15 mouse cellular contexts compared by ENCODE assay signal in the genomic region with DNA sequence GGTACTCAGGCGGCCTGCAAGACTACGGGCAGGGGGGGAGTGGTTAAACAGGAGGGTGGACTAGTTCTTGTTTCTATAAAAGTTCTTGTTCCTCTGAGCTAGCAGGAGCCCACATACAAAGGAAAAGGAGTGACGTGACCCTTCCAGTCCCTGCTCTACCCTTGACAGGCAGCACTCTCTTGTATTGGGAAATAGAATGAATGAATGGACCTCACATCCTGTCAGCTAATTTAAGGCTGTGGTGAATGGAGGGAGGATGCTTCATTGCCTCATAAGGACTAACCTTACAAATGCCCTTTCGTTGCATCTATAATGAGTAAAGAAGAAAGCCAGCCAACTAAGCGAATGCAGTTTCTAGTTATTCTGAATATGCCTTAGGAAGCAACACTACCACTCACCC. TPM values are rescaled to one million over a fixed set of nuclear protein-coding genes. Genes with fewer than 3 reads are reported as not detected.
DNase-seq lines count a peak whose midpoint lies in the region; ATAC-seq and TF ChIP-seq lines count a peak whose summit lies in the region.
"Had no signal": no experiment of that assay in that cellular context is flagged by ENCODE, and none has a peak within 500 bp of the region (broad histone marks: within the 10 kb centered on the region; RNA-seq: fewer than 3 reads in every experiment).

No protein-coding gene starts in this region.

- 0 out of 2 replicates have a peak, but pooled peaks have one; percentile 5 for ATAC-seq in liver, postnatal 0 days
- no peak for ATAC-seq in liver, embryonic 11.5 days (replicated peaks; ENCODE audit: low FRiP score)
- ATAC-seq in forebrain, embryonic 14.5 days: 0 out of 2 replicates have a peak, but pooled peaks have one; percentile 29
- peak; percentile 14; the same call in 1 of the 2 replicates for ATAC-seq in neutrophil, adult 5-6 weeks (ENCODE audit: extremely low read depth, insufficient number of reproducible peaks, low FRiP score, poor library complexity, severe bottlenecking)

- TF ChIP-seq EP300 in liver, postnatal 0 days (IDR thresholded peaks at IDR 0.05; ENCODE audit: low read depth): no peak

- no peak for TF ChIP-seq CTCF in liver, postnatal 0 days (IDR thresholded peaks at IDR 0.05; ENCODE audit: low read depth)

- H3K27ac ChIP-seq in liver, postnatal 0 days (ENCODE audit: low read depth): no peak overlapping the region
- no peak overlapping the region for H3K27ac ChIP-seq in liver, embryonic 11.5 days (ENCODE audit: low read depth, low read length)
- H3K27ac ChIP-seq in forebrain, embryonic 14.5 days (ENCODE audit: low read depth, low read length): peak overlapping the region; percentile 23; the same call in 1 of the 2 replicates
- H3K27ac ChIP-seq: hindbrain, embryonic 15.5 days had no signal

- H3K4me2 ChIP-seq in liver, postnatal 0 days (ENCODE audit: low read depth, low read length): no peak overlapping the region
- H3K4me2 ChIP-seq in liver, embryonic 11.5 days: no peak overlapping the region
- H3K4me2 ChIP-seq in forebrain, embryonic 14.5 days (ENCODE audit: low read length): no peak overlapping the region
- H3K4me2 ChIP-seq: hindbrain, embryonic 15.5 days had no signal

- peaks cover 13% of the 10 kb centered on the region for H3K36me3 ChIP-seq in liver, postnatal 0 days (replicated peaks; ENCODE audit: insufficient read depth, low read length)
- H3K36me3 ChIP-seq in liver, embryonic 11.5 days (ENCODE audit: control insufficient read depth, insufficient read depth, low read length): no peaks in the 10 kb centered on the region
- no peaks in the 10 kb centered on the region for H3K36me3 ChIP-seq in forebrain, embryonic 14.5 days (ENCODE audit: control insufficient read depth, insufficient read depth, low read length)
- H3K36me3 ChIP-seq: hindbrain, embryonic 15.5 days had no signal

- no peak overlapping the region for H3K9ac ChIP-seq in liver, postnatal 0 days (replicated peaks)
- no peak overlapping the region for H3K9ac ChIP-seq in liver, embryonic 11.5 days (ENCODE audit: low read depth, low read length)
- no peak overlapping the region for H3K9ac ChIP-seq in forebrain, embryonic 14.5 days (ENCODE audit: low read length)
- H3K9ac ChIP-seq: hindbrain, embryonic 15.5 days had no signal

- H3K4me1 ChIP-seq in liver, postnatal 0 days (ENCODE audit: insufficient read depth): peaks cover 7% of the 10 kb centered on the region; the same call in 1 of the 2 replicates
- H3K4me1 ChIP-seq in liver, embryonic 11.5 days (replicated peaks; ENCODE audit: control insufficient read depth, insufficient read depth, low read length): peaks cover 3% of the 10 kb centered on the region
- H3K4me1 ChIP-seq in forebrain, embryonic 14.5 days (ENCODE audit: control insufficient read depth, insufficient read depth, low read length): 0 out of 2 replicates have a peak, but pooled peaks cover 7% of the 10 kb centered on the region

- H3K4me3 ChIP-seq in liver, postnatal 0 days (ENCODE audit: low read depth, low read length): no peak overlapping the region
- H3K4me3 ChIP-seq in liver, embryonic 11.5 days (ENCODE audit: low read depth, low read length): no peak overlapping the region
- H3K4me3 ChIP-seq in forebrain, embryonic 14.5 days (ENCODE audit: low read depth, low read length): no peak overlapping the region
- H3K4me3 ChIP-seq: hindbrain, embryonic 15.5 days had no signal

- H3K9me3 ChIP-seq in liver, postnatal 0 days (ENCODE audit: low read length): no peaks in the 10 kb centered on the region
- no peaks in the 10 kb centered on the region for H3K9me3 ChIP-seq in liver, embryonic 11.5 days (ENCODE audit: control insufficient read depth, low read length)
- no peaks in the 10 kb centered on the region for H3K9me3 ChIP-seq in forebrain, embryonic 14.5 days (replicated peaks; ENCODE audit: control insufficient read depth, low read length)
- H3K9me3 ChIP-seq: hindbrain, embryonic 15.5 days had no signal

- WGBS in liver, postnatal 0 days (ENCODE audit: insufficient replicate concordance): 56% methylated on average over 5 of the region's 5 CpGs
- 70% methylated on average over 5 of the region's 5 CpGs for WGBS in liver, embryonic 11.5 days
- 14% methylated on average over 5 of the region's 5 CpGs for WGBS in forebrain, embryonic 14.5 days

- peak; percentile 86 for DNase-seq in heart, adult 11 months
- DNase-seq in heart, adult 9 months (ENCODE audit: low spot score in 2 of 2): no peak
- DNase-seq in liver, postnatal 0 days: no peak
- no peak for DNase-seq in liver, embryonic 11.5 days (ENCODE audit: low spot score)
- peak; percentile 28 for DNase-seq in forebrain, embryonic 14.5 days (ENCODE audit: low spot score)
- DNase-seq in gastrocnemius, postnatal 25 days: no peak
- no peak for DNase-seq in layer of hippocampus, postnatal 36 days
- DNase-seq: gastrocnemius, postnatal 10 days; kidney, adult 8-10 months; lung, postnatal 14 days; retina, postnatal 1 day had no signal

- H3K27me3 ChIP-seq in liver, postnatal 0 days (ENCODE audit: insufficient read depth, low read length): no peaks in the 10 kb centered on the region
- no peaks in the 10 kb centered on the region for H3K27me3 ChIP-seq in liver, embryonic 11.5 days (replicated peaks; ENCODE audit: control insufficient read depth, insufficient read depth, low read length)
- H3K27me3 ChIP-seq in forebrain, embryonic 14.5 days (replicated peaks; ENCODE audit: control insufficient read depth, insufficient read depth, low read length): no peaks in the 10 kb centered on the region; the same call in 1 of the 2 replicates
- H3K27me3 ChIP-seq: hindbrain, embryonic 15.5 days had no signal

RNA-seq across cellular contexts. Expression of a gene that starts 25.6 kb away (rescaled TPM):
- 0.02 and 0.04 TPM in 2 replicates for polyA plus RNA-seq in liver, postnatal 0 days (2015; fragmentation: Nextera tagmentation; extraction: Ambion mirVana)
- 0.04 and 0.12 TPM in 2 replicates for polyA plus RNA-seq in liver, embryonic 11.5 days (2014; fragmentation: Nextera tagmentation; extraction: Ambion mirVana)
- 0.03 and 0.05 TPM in 2 replicates for polyA plus RNA-seq in forebrain, embryonic 14.5 days (2014; fragmentation: Nextera tagmentation; extraction: Ambion mirVana)
- total RNA-seq in neutrophil, adult 5-6 weeks (2017): 0.37 and 0.47 TPM in 2 replicates
- total RNA-seq in gastrocnemius, postnatal 25 days (2021): not detected
- not detected for total RNA-seq in layer of hippocampus, postnatal 36 days (2021)
- total RNA-seq: gastrocnemius, postnatal 10 days had no signal
- polyA plus RNA-seq: neural tube, embryonic 11.5 days; spleen, adult 2 months had no signal

RNA-seq across cellular contexts. Expression of a gene that starts 34.9 kb away (rescaled TPM):
- polyA plus RNA-seq in liver, postnatal 0 days (2015; fragmentation: Nextera tagmentation; extraction: Ambion mirVana): 10.5 and 11.1 TPM in 2 replicates
- 58.4 and 69.8 TPM in 2 replicates for polyA plus RNA-seq in liver, embryonic 11.5 days (2014; fragmentation: Nextera tagmentation; extraction: Ambion mirVana)
- 49.0 and 49.8 TPM in 2 replicates for polyA plus RNA-seq in forebrain, embryonic 14.5 days (2014; fragmentation: Nextera tagmentation; extraction: Ambion mirVana)
- 16.7 and 18.0 TPM in 2 replicates for total RNA-seq in neutrophil, adult 5-6 weeks (2017)
- 10 to 100 TPM; 15.3 to 17.8 TPM for total RNA-seq in gastrocnemius, postnatal 25 days (2021)
- 10 to 100 TPM; 19.7 to 20.1 TPM for total RNA-seq in layer of hippocampus, postnatal 36 days (2021)

Comparison
In these comparisons a context has a peak if more than half of its experiments do, and no peak if none do; other contexts are left out.
1. DNase-seq: peak in heart, adult 11 months (single experiment) and forebrain, embryonic 14.5 days (single experiment); none in heart, adult 9 months (0 of 2), liver, postnatal 0 days (single experiment), liver, embryonic 11.5 days (single experiment), gastrocnemius, postnatal 25 days (single experiment) and layer of hippocampus, postnatal 36 days (0 of 2).